Mouse (Mus musculus) cerebral cortex, adult 2 months (tissue): Measurements from ENCODE around the gene Ube2v1.

ENCODE experiments used
- WGBS: fragments of 180-500 bp; shearing (Covaris S2); methylation state at CpG from one replicate; pipeline ENCODE4 v1.1.7; 2018; 5-methylcytosine and 5-hydroxymethylcytosine counted together

Gene Ube2v1

DNA sequence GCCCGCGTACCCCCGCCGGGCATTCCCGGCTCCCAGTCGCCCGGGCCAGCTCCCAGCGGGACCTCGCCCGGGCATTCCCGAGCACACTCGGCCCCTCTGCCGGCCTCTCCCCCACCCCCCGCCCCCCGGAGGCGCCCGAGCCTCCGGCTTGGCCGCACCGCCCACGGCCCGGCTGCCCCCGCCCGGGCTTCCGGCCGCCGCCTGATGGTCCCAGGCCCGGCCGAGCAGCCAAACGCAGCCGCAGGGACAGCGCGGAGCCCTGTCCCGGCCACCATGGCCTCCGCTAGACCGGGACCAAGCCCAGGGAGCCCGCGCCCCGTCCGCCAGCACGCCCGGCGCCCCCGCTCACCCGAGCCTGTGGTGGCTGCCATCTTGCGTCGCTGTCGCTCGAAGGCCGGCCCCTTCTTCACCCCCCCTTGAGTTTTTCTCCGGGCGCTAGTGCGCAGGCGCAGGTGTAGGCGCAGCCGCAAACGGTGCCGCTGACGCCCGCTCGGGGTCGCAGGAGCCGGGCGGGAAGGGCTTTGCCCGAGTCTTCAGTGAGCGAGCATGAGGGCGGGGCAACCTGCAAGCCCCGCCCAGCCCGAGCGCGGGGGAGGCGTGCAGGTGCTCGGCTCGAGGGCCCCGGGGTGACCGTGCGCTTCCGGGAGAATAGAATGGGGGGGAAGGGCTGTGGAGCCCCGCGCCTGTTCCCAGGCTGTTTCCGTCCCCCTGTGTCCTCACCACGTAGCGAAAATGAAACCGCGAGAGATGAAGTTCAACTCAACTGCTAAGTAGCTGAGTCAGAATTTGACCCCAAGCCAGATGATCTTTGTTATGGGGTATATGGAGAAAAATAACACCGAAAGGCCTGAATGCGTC lies at the start of gene Ube2v1:
Gene Ube2v1 (minus strand): TSS at position 505 of the 858 bp plus-strand sequence.
- WGBS: 1% methylated on average over 86 of the region's 87 CpGs

DNA sequence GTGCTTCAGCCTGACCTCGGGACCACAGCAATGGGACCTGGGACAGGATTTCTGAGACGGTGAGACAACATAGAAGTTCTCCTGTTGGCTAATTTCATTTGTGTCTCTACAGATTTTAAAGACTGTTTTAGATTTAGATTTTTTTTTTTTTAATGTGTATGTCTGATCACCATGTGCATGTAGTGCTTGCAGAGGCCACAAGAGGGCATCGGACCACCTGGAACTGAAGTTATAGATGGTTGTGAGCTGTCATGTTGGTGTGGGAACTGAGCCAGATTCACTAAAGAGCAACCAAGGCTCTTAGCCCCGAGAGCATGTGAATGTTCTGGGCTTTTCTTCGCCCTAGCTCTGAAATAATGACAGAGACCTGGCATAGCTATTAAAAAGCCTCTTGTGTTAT lies 48.8 kb upstream of the Ube2v1 start:
- WGBS: 56% methylated on average over 5 of the region's 5 CpGs

DNA sequence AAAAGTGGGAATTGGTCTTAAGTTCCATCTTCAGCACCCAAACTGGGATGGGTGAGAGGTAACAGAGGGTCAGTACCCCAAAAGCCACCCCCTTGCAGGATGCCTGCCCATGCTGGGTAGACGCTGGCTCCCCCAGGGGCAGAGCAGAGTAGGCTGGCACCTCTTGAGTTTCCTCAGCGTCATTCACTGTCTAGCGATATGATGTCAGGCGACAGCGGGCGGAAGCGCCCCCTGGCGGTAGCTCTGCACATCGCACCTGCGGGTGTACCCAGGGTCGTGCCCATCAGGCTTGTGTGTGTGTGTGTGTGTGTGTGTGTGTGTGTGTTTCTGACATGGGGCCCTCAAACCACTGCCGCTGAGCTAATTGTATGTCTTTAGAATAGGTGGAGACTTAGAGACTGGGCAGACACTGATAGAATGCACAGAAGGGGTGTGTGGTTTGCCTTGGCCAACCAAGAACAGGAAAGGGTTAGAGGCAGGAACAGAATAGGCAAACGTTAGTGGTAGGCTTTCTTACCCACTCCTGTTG lies 48.1 kb upstream of the Ube2v1 start:
- 1% methylated on average over 13 of the region's 13 CpGs for WGBS

GRCm38 (mm10) chr2:167678600-167678999 lies 46.7 kb upstream of the Ube2v1 start:
- 52% methylated on average over 5 of the region's 5 CpGs for WGBS

GRCm38 (mm10) chr2:167675120-167675909 lies 43.4 kb upstream of the Ube2v1 start:
- 56% methylated on average over 14 of the region's 14 CpGs for WGBS

DNA sequence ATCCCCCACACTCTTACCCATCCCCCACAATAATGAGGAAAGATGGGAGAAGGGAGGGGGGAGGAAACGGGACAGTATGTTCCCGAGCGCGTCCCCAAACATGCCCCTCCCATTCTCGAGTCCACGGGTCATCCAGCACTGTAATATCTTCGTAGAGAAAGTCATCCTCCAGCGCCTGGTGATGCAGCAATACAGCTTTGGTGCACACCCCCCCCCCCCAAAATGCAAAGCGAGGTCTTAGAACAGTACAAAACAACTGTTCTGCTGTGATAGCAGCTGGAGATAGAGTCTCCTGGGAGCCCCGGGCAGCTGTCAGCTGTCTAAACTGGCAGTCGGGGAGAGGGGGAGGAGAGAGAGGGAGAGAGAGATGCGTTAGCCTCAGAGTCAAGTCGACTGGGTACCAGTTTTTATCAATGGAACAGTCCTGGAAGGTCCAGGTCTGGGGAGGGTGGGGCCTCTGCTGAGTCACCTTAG lies 40.4 kb upstream of the Ube2v1 start:
- WGBS: 39% methylated on average over 13 of the region's 13 CpGs

GRCm38 (mm10) chr2:167671101-167671633 lies 39.3 kb upstream of the Ube2v1 start:
- 78% methylated on average over 5 of the region's 5 CpGs for WGBS

DNA sequence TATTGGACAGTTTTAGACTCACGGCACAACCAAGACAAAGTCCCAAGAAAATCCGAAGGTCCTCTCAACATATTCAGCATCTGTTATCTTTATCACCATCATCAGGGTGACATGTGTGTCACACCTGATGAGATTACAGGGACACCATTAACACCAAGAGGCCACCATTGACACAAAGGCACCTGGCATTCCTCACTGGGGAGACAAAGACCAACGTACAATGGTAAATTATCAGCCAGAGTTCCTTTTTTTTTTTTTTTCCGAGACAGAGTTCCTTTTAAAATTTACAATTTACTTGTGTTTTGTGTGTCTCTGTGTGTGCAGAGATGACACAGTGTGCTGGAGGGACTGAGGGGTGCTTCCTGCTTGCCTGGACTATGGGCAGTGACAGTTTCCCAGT lies 37.5 kb upstream of the Ube2v1 start:
- WGBS: 80% methylated on average over 4 of the region's 4 CpGs

GRCm38 (mm10) chr2:167668426-167668825 lies 36.5 kb upstream of the Ube2v1 start:
- 97% methylated on average over 5 of the region's 5 CpGs for WGBS

- WGBS: 91% methylated on average over 18 of the region's 18 CpGs
Observed at GRCm38 (mm10) chr2:167665972-167666713, 34.2 kb upstream of the Ube2v1 start.

GRCm38 (mm10) chr2:167662713-167663112 lies 30.8 kb upstream of the Ube2v1 start:
- 75% methylated on average over 6 of the region's 6 CpGs for WGBS

GRCm38 (mm10) chr2:167661270-167662203 lies 29.6 kb upstream of the Ube2v1 start, which contains the start of gene Gm20431:
Gene Gm20431, minus strand, starts transcription at chr2:167661496.
- 1% methylated on average over 109 of the region's 110 CpGs for WGBS

DNA sequence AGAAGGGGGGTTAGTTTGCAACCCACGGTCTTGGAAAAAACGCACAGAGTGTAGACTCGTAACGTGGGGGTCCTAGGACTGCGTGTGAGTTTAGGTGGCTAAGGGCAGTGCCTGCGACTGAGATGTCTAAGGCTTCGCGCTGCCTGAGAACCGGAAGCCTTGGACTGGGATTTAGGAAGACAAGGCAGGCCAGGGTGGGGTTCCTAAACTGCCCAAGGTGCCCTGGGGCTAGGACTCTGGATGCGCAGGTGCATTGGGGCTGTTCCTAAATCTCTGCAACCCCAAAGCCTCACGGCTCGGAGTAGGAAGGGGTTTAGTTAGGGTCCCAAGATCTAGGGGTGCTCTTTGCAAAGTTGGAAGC lies 28.7 kb upstream of the Ube2v1 start:
- WGBS: 1% methylated on average over 12 of the region's 12 CpGs

DNA sequence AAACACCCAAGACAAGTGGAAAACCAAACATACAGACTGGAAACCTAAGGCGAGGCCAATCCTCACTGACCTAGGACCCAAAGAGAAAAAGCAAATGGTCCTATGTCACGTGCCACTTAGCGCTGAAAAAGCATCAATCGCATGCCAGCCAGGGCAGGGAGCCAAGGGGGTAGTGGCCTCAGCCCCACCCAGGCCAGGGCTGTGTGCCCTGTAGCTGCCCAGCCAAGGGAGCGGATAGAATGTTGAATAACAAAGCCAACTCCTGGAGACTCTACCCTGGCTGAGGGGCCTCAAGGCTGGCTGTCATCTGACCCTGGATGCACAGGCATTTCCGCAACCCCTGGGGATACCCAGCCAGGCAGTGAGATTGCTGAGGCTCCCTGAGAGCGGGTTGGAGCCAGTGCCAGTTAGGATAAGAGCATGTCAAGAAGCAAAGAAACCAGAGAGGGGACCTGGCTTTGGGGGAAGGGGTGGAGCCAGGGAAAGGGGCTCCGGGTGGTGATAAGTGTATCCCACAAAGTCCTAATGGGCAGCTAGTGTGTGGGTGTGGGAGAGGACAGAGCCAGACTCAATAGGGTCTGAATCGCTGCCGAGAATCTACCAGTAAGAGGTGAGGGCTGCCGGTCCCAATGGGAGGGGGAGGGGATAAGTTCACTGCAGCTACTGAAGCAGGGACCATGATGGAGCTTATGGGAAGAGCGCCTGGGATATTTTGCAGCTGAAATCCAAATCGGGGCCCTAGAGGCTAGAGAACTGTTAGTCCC lies 28.1 kb upstream of the Ube2v1 start:
- WGBS: 22% methylated on average over 13 of the region's 13 CpGs

GRCm38 (mm10) chr2:167659177-167659846 lies 27.4 kb upstream of the Ube2v1 start:
- WGBS: 66% methylated on average over 10 of the region's 10 CpGs

- 48% methylated on average over 11 of the region's 11 CpGs for WGBS
Observed at GRCm38 (mm10) chr2:167658712-167659111, 26.8 kb upstream of the Ube2v1 start.

GRCm38 (mm10) chr2:167657973-167658372 lies 26.1 kb upstream of the Ube2v1 start:
- 78% methylated on average over 4 of the region's 4 CpGs for WGBS

GRCm38 (mm10) chr2:167656629-167657478 lies 25.0 kb upstream of the Ube2v1 start:
- 61% methylated on average over 16 of the region's 16 CpGs for WGBS
